Mouse (Mus musculus) lung, postnatal 0 days (tissue): Measurements from ENCODE around the gene Gtsf2.

ENCODE experiments used
- CTCF ChIP-seq: IDR thresholded peaks from 2 replicates; pipeline ENCODE4 v1.5.1; 2016; ENCODE audit warnings: antibody characterized with exemption, mild to moderate bottlenecking
- EP300 ChIP-seq: IDR thresholded peaks from 2 replicates; pipeline ENCODE4 v1.6.1; 2016; ENCODE audit warnings: antibody characterized with exemption, mild to moderate bottlenecking, control low read depth

DNA sequence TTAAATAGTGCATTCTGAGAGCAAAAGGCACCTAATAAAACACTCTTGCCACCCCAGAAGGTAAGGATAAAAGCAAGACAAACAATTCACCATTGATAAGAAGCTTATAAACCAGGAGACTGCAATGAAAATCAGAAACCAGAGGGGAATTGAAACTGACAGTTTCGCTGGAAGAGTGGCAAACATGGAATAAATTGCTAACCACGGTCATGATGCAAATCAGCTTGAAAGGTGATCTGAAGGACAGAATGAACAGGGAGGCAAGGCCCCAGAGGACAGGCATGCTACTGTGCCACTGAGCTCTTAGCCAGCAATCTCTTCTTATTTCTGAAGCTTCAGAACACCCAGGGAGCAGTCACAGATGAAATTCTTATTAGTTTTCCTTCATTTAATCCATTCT is 21.3 kb downstream of the Gtsf2 start:
- TF ChIP-seq CTCF: no peak
- TF ChIP-seq EP300: no peak
